Mouse (Mus musculus) liver, postnatal 0 days (tissue): ENCODE data around the gene Zc3h18.

Experiments
- CTCF ChIP-seq: sonication (generic); IDR thresholded peaks from 2 replicates; pipeline ENCODE4 v1.5.1; 2016; ENCODE audit warnings: antibody characterized with exemption, low read depth
- EP300 ChIP-seq: IDR thresholded peaks from 2 replicates; pipeline ENCODE4 v1.6.1; 2016; ENCODE audit warnings: antibody characterized with exemption, low read depth, mild to moderate bottlenecking

GRCm38 (mm10) chr8:122451161-122451703 lies 74.8 kb downstream of the Zc3h18 start:
- TF ChIP-seq CTCF (no peak), EP300 (no peak)
